In the genomic region with DNA sequence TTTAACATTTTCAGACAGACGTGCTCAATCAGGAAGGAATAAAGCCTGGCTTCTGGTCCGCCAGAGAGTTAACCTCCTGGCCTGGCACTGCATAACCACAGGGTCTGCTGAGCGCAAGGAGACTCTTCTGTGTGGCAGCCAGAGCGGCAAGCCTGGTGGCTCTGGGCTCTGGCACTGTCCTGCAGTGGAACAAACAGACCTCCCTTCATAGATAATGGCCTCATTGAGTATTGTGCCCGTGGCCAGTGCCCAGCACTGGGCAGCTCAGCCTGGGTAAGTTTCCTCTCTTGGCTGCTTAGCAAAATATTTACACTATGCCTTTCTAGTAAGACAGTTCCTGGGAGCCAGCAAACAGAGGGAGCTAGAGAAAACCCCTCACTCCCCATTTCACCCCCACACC, we compare ENCODE assay signal across 9 mouse cellular contexts. TPM values are rescaled to one million over a fixed set of nuclear protein-coding genes. Genes with fewer than 3 reads are reported as not detected.
DNase-seq lines count a peak whose midpoint lies in the region; ATAC-seq and TF ChIP-seq lines count a peak whose summit lies in the region.
"Had no signal": no experiment of that assay in that cellular context is flagged by ENCODE, and none has a peak within 500 bp of the region (broad histone marks: within the 10 kb centered on the region; RNA-seq: fewer than 3 reads in every experiment).

No protein-coding gene starts in this region.

- no peak overlapping the region for H3K27ac ChIP-seq in liver, adult 2 months (replicated peaks; ENCODE audit: insufficient read depth, low read depth, low read length)
- peak overlapping the region; percentile 53 for H3K27ac ChIP-seq in midbrain, embryonic 16.5 days (ENCODE audit: low read length)
- H3K27ac ChIP-seq: liver, embryonic 13.5 days had no signal

- H3K27me3 ChIP-seq in liver, adult 2 months (ENCODE audit: control insufficient read depth, insufficient read depth, low read length) = no peaks in the 10 kb centered on the region
- no peaks in the 10 kb centered on the region for H3K27me3 ChIP-seq in midbrain, embryonic 16.5 days (ENCODE audit: control insufficient read depth, insufficient read depth, low read depth, low read length)
- H3K27me3 ChIP-seq: liver, embryonic 13.5 days had no signal

- WGBS in liver, adult 2 months = 40% methylated on average over 5 of the region's 5 CpGs
- 59% methylated on average over 5 of the region's 5 CpGs for WGBS in midbrain, embryonic 16.5 days

- 0 out of 2 replicates have a peak, but pooled peaks have one; percentile 53 for ATAC-seq in cerebellum, adult (ENCODE audit: insufficient number of reproducible peaks, low FRiP score, low TSS enrichment)
- ATAC-seq in midbrain, embryonic 16.5 days = peak; percentile 76

- no peak for TF ChIP-seq POLR2A in liver, adult 2 months (IDR thresholded peaks at IDR 0.05; ENCODE audit: extremely low read depth, insufficient read depth, low read length)

- TF ChIP-seq CTCF in liver, adult 2 months (IDR thresholded peaks at IDR 0.05; ENCODE audit: low read depth, low read length) = no peak

- no peak overlapping the region for H3K4me3 ChIP-seq in liver, adult 2 months (ENCODE audit: insufficient read depth, low read depth, low read length)
- H3K4me3 ChIP-seq in midbrain, embryonic 16.5 days (ENCODE audit: low read depth, low read length) = no peak overlapping the region
- H3K4me3 ChIP-seq: liver, embryonic 13.5 days had no signal

- H3K36me3 ChIP-seq in liver, adult 2 months (ENCODE audit: control insufficient read depth, insufficient read depth, low read length) = no peaks in the 10 kb centered on the region
- no peaks in the 10 kb centered on the region for H3K36me3 ChIP-seq in midbrain, embryonic 16.5 days (ENCODE audit: control insufficient read depth, insufficient read depth, low read length)
- H3K36me3 ChIP-seq: liver, embryonic 13.5 days had no signal

- no peaks in the 10 kb centered on the region for H3K79me2 ChIP-seq in liver, adult 2 months (ENCODE audit: control insufficient read depth, insufficient read depth, low read length)

- DNase-seq in cerebellum, adult 11 months = no peak
- peak; percentile 70 for DNase-seq in liver, adult 2 months (ENCODE audit: extremely low read depth, low read depth, low spot score)
- DNase-seq in liver = no peak
- peak; percentile 30 to 64 for DNase-seq in layer of hippocampus, adult 18-20 months (ENCODE audit: low spot score in 2 of 2)
- no peak for DNase-seq in lung, postnatal 14 days
- DNase-seq in spleen, postnatal 4 days (ENCODE audit: low spot score in 2 of 2) = no peak
- DNase-seq: liver, embryonic 13.5 days had no signal

- no peaks in the 10 kb centered on the region for H3K9me3 ChIP-seq in midbrain, embryonic 16.5 days (replicated peaks; ENCODE audit: control insufficient read depth, low read length, poor library complexity, severe bottlenecking)
- H3K9me3 ChIP-seq: liver, embryonic 13.5 days had no signal

- H3K9ac ChIP-seq in liver, adult 2 months (ENCODE audit: low read depth, low read length) = no peak overlapping the region
- H3K9ac ChIP-seq in midbrain, embryonic 16.5 days (ENCODE audit: low read depth, low read length) = no peak overlapping the region
- H3K9ac ChIP-seq: liver, embryonic 13.5 days had no signal

- no peak overlapping the region for H3K4me2 ChIP-seq in midbrain, embryonic 16.5 days (ENCODE audit: low read length)
- H3K4me2 ChIP-seq: liver, embryonic 13.5 days had no signal

- H3K4me1 ChIP-seq in liver, adult 2 months (ENCODE audit: control insufficient read depth, insufficient read depth, low read length) = peaks cover 33% of the 10 kb centered on the region
- no peaks in the 10 kb centered on the region; the same call in 1 of the 2 replicates for H3K4me1 ChIP-seq in midbrain, embryonic 16.5 days (ENCODE audit: control insufficient read depth, insufficient read depth, low read length)
- H3K4me1 ChIP-seq: liver, embryonic 13.5 days had no signal

RNA-seq across cellular contexts. Expression of a gene that starts 9.3 kb away (rescaled TPM):
- total RNA-seq in liver, adult 2 months (2014; rRNA removed) = not detected in 2 replicates
- polyA plus RNA-seq in liver, adult 2 months (2012; rRNA removed) = not detected in 2 replicates
- total RNA-seq in layer of hippocampus, adult 18-20 months (2021) = not detected
- not detected in 2 replicates for polyA plus RNA-seq in midbrain, embryonic 16.5 days (2015; fragmentation: Nextera tagmentation; extraction: Ambion mirVana)
- polyA plus RNA-seq: liver, embryonic 13.5 days had no signal

Comparison
In these comparisons a context has a peak if more than half of its experiments do, and no peak if none do; other contexts are left out.
1. DNase-seq: peak in liver, adult 2 months (single experiment) and layer of hippocampus, adult 18-20 months (2 of 2); none in cerebellum, adult 11 months (single experiment), liver (single experiment), lung, postnatal 14 days (single experiment) and spleen, postnatal 4 days (0 of 2).